Mouse (Mus musculus): ENCODE measurements around the gene Fip1l1.

DNA sequence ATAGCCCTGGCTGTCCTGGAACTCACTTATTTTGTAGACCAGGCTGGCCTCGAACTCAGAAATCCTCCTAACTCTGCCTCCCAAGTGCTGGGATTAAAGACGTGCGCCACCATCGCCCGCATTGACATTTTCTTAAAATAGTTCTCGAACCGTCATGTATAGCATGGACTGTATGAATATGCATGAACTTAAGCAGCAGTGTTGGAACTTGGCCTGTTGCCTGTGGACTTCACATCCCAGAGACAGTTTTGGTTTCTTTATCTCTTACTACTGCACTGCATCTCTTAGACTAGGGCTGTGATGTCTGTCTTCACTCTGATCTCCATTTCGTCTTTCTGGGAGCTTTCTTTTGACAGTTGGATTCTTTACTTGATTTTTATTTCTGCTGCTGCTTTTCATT is 14.3 kb downstream of the Fip1l1 start:
- TF ChIP-seq MAX (IDR thresholded peaks at IDR 0.05; ENCODE audit: low read length) (no peak), CTCF (IDR thresholded peaks at IDR 0.05 in 2 of 3, conservative IDR thresholded peaks at IDR 0.05 in 1 of 3; ENCODE audit: control insufficient read depth in 1 of 3, insufficient read depth in 1 of 3, low read depth in 2 of 3, low read length in 3 of 3, poor library complexity in 1 of 3, severe bottlenecking in 1 of 3) (no peak), ZNF384 (IDR thresholded peaks at IDR 0.05; ENCODE audit: low read depth, low read length) (no peak), POLR2A (IDR thresholded peaks at IDR 0.05; ENCODE audit: control insufficient read depth in 1 of 2, insufficient read depth in 1 of 2, low read depth in 1 of 2, low read length in 2 of 2, poor library complexity in 1 of 2) (no peak), GABPA (IDR thresholded peaks at IDR 0.05; ENCODE audit: low read depth, low read length) (no peak)

Data from MEL (cell line).